Mouse (Mus musculus): ENCODE measurements at regions not wholly inside any gene's neighbourhood (a gene's known extent, or its start where the extent isn't known, plus 50 kb on each side); places are given as distances from the start of the nearest gene placed in this dataset.

GRCm38 (mm10) chr13:97427537-97427936 is 186.6 kb downstream of the Enc1 start:
- TF ChIP-seq CTCF (IDR thresholded peaks at IDR 0.05; ENCODE audit: borderline replicate concordance, extremely low read depth, insufficient read depth, insufficient read length): no peak
- no peak for TF ChIP-seq POLR2A (IDR thresholded peaks at IDR 0.05; ENCODE audit: borderline replicate concordance, extremely low read depth, insufficient read depth, insufficient read length, poor library complexity, severe bottlenecking)
